Mouse (Mus musculus): ENCODE data around the gene Spag7.

The Spag7 gene

GRCm38 (mm10) chr11:70679894-70680293 is 10.7 kb upstream of the Spag7 start:
- DNase-seq = peak; percentile 44 to 56

GRCm38 (mm10) chr11:70679361-70679760 is 10.1 kb upstream of the Spag7 start:
- DNase-seq = no peak

DNA sequence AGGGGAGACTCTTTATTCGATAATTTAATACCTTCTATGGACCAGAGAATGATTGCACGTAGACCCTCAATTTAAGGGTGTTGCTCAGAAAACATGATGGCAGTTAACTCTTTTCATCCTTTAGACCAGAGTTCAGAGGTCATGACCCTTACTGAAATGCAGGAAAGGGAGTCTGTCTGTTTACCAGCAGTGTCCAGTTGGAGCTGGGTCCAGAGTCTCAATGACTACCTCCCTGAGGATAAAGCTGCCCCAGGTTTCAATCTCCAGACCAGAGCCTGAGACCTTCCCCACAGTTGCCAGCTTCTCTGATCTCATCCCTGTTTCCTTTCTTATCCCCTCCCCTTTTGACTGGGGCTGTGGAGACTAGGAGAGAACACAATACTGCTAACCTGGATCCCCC is 9.4 kb upstream of the Spag7 start:
- no peak for DNase-seq

DNA sequence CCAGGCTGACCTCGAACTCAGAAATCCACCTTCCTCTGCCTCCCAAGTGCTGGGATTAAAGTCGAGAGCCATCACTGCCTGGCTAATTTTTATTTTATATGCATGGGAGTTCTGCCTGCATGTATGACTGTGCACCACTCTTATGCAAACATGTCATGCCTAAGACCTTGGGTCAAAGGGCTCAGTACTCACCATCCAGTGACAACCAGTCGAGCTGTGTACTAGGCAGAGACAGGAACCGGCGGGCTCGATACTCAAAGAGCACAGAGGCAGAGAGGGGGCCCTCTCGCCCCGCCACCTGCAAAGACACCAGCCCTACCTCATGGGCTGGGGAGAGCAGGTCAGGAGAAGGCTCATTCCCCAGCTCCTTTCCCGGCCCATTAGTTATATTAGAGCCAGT is 8.9 kb upstream of the Spag7 start:
- no peak for DNase-seq

DNA sequence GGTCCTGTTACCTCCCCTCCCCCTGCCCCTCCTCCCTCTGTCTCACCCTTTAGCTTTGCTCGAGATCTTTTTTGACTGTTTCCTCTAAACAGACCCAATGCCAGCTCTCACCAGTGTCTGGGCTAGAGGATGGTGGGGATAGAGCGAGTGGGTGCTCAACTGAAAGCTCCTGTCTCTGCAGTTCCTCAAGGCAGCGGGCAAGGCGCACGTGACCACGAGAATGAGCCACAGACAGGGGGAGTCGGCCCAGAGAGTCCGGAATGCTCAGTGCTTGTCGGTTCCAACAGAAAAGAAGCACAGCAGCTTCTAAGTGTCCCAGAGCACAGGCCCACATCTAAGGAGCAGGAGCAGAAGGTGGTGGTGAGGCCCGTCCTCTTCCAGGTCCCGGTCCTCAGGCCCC is 5.3 kb upstream of the Spag7 start:
- no peak for DNase-seq

DNA sequence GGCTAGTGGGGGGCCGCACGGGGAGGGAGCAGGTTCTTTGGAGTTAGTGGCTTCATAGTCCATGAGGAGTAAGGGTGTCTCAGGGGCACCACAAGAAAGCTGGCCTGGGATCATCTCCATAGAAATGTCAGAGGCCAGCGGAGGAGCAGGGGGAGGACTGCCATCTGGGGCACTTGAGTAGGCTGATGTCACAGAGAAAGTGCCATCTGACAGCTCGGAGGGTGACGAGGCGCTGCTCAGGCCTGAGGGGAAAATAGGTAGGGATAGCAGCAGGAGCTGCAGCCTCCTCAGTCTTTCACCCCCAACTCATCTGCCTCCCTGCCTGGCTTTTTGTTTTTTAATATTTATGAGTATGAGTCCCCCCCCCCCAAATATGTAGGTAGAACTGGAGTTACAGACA is 4.8 kb upstream of the Spag7 start:
- no peak for DNase-seq

DNA sequence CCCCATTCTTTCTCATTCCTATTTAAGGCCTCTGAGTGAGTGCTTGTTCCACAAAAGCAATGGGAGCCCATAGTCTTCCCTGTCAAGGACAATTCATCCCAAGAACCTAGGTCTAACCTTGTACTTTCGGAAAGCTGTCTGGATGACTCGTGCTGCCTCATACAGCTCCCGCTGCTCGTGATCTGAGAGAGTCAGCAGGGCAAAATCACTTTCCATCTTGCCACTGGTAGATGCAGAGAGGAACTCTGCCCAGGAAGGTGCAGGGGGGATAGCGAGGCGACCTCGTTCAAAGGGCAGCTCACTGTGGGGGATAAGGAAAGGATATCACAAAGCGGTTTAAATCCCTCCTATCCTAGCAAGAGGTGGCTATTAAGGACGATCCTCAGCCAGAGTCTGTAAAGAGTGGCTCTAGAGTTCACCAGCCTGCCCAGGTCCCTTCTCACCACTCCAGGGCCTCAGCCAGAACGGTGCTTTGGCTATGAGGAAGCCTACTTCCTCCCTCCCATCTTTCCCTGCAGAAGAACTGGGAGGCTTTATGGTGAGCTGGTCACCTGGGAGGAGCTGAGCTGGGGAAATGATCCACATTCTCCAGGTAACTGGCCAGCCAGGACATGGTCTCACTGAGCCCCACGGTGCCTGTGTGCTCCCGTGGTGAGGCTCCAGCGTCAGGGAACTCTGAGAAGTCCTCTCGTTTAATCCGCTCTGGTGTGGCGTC is 2.3 kb upstream of the Spag7 start:
- DNase-seq = no peak

- DNase-seq = peak in 1 of 2 experiments; percentile 17
Observed at GRCm38 (mm10) chr11:70670483-70670882, 1.3 kb upstream of the Spag7 start.

DNA sequence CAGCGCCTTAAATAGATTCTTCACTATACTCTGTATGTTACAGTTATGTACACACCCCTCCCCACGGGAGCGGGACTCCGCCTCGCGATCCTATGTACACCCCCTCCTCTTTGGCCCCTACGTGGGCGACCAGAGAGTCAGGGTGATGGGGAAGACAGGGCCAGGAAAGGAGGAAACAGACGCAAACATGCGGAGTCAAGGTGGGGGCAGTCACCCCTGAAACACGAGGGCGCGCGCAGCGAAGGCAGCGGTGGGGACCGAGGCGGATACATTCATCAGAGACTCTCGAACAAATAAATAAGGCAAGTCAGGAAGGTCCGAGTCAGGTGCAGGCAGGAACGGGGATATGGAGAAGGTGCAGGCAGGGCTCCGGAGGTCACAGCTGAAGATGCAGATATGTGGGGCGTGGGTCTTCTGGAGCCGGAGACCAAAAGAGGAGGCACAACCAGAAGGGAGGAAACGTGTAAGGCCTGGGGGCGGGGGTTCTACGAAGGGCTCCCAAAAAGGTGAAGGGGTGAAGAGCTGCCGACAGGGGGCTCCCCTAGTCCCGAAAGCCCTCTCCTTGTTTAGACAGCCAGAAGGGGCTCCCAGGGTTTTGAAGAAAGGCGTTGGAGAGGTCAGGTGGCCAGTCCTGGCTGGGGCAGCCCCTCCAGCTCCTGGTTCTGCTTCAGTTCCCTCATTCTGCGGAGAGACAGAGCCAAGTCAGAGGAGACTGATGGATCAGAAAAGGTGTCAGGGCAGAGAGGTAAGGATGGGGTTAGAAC is 548 bp upstream of the Spag7 start:
- peak; percentile 80 to 86 for DNase-seq

- no peak for DNase-seq
Observed at GRCm38 (mm10) chr11:70668335-70668770, 863 bp downstream of the Spag7 start.

- DNase-seq = no peak
Observed at GRCm38 (mm10) chr11:70667271-70668150, 1.7 kb downstream of the Spag7 start.

GRCm38 (mm10) chr11:70666687-70667086 is 2.5 kb downstream of the Spag7 start:
- no peak for DNase-seq

DNA sequence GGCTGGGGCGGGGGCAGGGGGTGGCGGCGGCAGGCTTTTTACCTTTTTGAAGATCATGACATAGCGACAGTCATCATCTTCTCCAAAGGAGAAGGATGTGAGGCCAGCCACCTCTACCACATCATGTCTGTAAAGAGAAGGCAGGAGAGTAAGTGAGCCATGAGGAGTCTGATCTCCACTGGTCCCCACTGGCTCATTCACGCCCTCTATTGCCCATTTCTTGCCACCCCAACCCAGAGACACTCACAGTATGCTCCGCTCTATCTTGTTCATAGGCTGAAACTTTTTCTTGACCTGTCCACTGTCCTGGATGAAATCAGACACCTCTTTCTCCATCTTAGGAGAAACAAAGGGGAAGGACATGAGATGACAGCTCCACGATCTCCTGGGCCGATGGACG is 4.5 kb downstream of the Spag7 start:
- DNase-seq = no peak

DNA sequence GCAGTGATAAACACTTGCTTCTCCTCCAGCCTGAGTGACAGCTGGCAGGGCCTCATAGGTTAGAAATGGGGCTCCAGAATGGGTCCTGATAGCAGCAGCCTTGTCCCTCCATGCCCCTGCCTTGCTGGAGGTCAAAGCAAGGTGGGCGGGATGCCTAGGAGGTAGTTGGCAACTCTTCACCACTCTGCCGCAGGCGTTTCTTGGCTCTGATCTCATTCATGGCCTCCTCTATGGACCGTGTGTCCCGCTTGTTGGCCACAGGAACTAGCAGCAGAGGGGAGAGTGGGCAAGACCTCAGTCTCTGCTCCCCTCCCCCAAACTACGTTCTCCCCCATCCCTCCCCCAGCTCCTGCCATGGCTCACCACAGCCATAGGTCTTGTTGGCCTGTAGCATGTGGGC is 5.3 kb downstream of the Spag7 start:
- no peak for DNase-seq

GRCm38 (mm10) chr11:70663101-70663500 is 6.1 kb downstream of the Spag7 start:
- no peak for DNase-seq

DNA sequence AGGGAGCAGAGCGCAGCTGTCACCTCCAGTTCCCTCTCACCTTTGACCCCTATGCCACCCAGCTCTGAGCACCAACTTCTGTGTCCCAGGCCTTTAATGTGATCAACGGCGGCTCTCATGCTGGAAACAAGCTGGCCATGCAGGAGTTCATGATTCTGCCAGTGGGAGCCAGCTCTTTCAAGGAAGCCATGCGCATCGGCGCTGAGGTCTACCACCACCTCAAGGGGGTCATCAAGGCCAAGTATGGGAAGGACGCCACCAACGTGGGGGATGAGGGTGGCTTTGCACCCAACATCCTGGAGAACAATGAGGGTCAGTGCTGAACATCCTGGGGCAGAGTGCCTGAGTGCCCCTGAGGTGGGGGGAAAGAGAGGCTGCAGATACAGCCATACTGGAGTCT is 8.6 kb downstream of the Spag7 start:
- no peak for DNase-seq

GRCm38 (mm10) chr11:70658942-70659341 is 10.3 kb downstream of the Spag7 start:
- DNase-seq = no peak

DNA sequence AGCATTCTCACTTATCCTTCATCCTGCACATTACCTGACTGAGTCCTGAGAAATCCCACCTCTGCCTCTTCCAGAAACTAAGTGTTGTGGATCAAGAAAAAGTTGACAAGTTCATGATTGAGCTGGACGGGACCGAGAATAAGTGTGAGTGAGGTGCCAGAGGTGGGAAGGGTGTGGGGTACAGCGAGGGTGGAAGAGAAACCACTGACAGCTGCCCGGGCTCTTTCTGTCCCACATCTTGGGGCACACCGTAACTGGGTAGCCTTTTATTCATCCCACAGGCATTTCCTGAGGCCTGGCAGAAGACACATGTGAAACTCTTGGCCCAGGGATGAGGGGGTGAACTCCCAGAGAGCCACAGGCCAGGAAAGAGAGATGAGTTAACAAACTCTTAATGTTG is 10.7 kb downstream of the Spag7 start:
- peak in 1 of 2 experiments; percentile 2 for DNase-seq

DNA sequence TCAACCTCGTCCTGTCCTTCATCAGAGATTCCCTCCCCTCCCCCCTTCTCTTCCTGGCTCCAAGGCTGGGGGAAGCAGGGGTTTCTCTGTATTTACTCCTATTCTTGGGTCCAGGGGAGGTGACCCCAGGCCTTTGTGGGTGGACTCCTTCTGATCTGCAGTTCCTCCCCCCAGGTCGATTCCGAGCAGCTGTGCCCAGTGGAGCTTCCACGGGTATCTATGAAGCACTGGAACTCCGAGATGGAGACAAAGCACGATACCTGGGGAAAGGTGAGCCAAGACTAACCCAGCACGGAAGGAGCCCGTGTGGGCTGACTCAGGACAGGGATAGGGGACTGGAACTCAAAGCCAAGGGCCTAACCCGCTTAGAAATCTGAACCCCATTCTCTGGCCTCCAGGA is 11.2 kb downstream of the Spag7 start:
- DNase-seq = no peak

- DNase-seq = peak in 1 of 2 experiments; percentile 15
Observed at GRCm38 (mm10) chr11:70657573-70657972, 11.6 kb downstream of the Spag7 start.

GRCm38 (mm10) chr11:70656964-70657363 is 12.3 kb downstream of the Spag7 start, which contains the start of gene Eno3:
Eno3 (plus strand) TSS chr11:70657202.
- DNase-seq = peak in 1 of 2 experiments; percentile 14

- DNase-seq = peak in 1 of 2 experiments; percentile 29
Observed at GRCm38 (mm10) chr11:70656456-70656927, 12.7 kb downstream of the Spag7 start.

Measured in spleen, adult 18-20 months (tissue).